Mouse (Mus musculus) olfactory bulb, adult 2 months (tissue): Measurements from ENCODE around the gene Cbx8.

Experiments used
- CTCF ChIP-seq: fragments of 200-500 bp; IDR thresholded peaks from 2 replicates; pipeline ENCODE4 v1.5.1; 2012; ENCODE audit warnings: low read depth, mild to moderate bottlenecking, low read length, moderate library complexity; ENCODE audit not compliant: insufficient read depth
- POLR2A ChIP-seq: fragments of 200-500 bp; IDR thresholded peaks from 2 replicates; pipeline ENCODE4 v1.6.1; 2012; ENCODE audit warnings: mild to moderate bottlenecking, low read depth, low read length, moderate library complexity; ENCODE audit not compliant: insufficient read depth

DNA sequence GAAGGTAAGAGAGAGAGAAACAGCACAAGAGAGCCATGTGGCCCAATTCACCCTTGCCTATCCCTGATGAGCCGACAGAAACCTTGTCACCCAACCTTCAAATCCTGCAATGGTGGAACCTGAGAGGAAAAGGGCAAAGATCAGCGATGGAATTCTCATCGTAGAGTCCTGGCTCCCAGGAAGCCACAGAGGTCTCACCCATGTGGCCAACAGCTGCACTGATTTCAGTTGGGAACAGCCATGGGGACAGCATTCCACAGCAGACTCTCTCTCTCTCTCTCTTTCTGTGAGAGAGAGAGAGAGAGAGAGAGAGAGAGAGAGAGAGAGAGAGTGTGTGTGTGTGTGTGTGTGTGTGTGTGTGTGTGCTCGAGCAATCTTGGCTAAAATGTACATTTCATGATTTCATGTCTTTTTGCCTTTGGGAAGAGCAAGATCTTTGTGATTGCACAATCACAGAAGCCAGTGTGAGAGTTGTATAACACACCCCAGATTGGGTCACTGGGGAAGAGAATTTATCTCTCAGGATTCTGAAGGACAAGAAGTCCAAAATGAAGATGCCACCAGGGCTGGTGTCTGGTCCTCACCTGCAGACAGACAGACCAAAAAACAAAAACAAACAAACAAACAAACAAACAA, 39.2 kb downstream of the Cbx8 start:
- no peak for TF ChIP-seq CTCF
- no peak for TF ChIP-seq POLR2A
